Mouse (Mus musculus) urinary bladder, postnatal 25 days (tissue): ENCODE measurements around the gene Luzp4.
"Not testable (repeated sequence)": the region's sequence is repeated elsewhere in the genome, so short reads cannot be mapped to it uniquely, and the experiment has no call there.

Source experiments
- DNase-seq: peaks from one replicate; pipeline ENCODE4 v3.0.0; 2022; ENCODE audit warnings: low spot score

Gene Luzp4

DNA sequence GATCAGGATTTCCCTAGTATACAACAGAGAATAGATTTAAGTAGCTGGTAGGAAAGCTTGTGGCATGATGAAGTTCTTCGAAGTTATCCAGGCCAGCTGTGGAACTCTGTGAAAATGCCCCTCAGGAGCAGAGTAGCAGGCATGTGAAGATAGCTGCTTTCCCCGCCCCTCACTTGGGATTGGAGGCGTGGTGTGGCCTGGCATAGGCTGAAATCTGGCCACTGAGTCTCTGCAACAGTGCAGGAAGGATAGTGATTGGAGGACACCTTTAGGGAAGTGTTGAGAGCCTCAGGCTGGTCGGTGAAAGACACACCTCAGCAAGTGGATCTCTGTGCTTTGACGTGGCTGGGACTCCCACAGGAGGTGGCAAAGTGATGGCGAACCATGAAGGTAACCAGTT lies at the start of gene Luzp4:
Gene Luzp4, plus strand, starts transcription at position 301 of the 400 bp plus-strand sequence.
- DNase-seq, result not testable (repeated sequence)

DNA sequence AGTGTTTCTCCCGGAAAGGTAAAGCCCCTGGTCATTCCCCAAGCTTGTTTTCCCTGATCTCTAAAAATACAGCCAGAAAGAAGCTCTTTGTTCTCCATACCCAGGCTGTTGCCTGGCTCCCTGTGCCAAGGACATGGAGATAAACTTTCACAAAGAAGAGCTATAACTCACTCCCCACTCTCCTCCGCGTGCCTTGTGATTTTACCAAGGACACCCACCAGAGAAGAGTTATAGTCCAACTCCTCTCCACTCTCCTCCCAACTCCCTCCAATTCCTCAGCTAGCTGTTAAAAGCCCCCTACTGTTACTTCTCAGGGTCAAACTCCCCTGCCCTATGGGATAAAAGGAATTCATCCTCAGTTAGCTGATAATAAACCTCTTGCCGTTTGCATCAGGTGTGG lies 15.6 kb upstream of the Luzp4 start:
- not testable (repeated sequence) for DNase-seq
